Mouse (Mus musculus): ENCODE results near the gene Dock7. TPM values are rescaled to one million over a fixed set of nuclear protein-coding genes. Genes with fewer than 3 reads are reported as not detected.

Gene Dock7
- polyA plus RNA-seq, 1 experiment from 2014 or later, result 74.2 TPM

- Histone ChIP-seq H3K4me3 (no peak overlapping the region), H3K4me1 (peaks cover 40% of the 10 kb centered on the region), H3K9me3 (no peaks in the 10 kb centered on the region), H3K27me3 (ENCODE audit: poor library complexity, severe bottlenecking) (no peaks in the 10 kb centered on the region), H3K27ac (no peak overlapping the region), H3K36me3 (replicated peaks) (0 out of 2 replicates have a peak, but pooled peaks cover 2% of the 10 kb centered on the region)
- no peak for DNase-seq (ENCODE audit: extremely low spot score, low spot score)
- WGBS, result 91% methylated on average over 3 of the region's 3 CpGs
Measured at GRCm38 (mm10) chr4:99111670-99112069, 9.0 kb downstream of the Dock7 start.

- H3K9me3 ChIP-seq, result peaks cover 3% of the 10 kb centered on the region; the same call in 1 of the 2 replicates
- H3K4me3 ChIP-seq, result no peak overlapping the region
- no peak overlapping the region for H3K27ac ChIP-seq
- no peaks in the 10 kb centered on the region for H3K27me3 ChIP-seq (ENCODE audit: poor library complexity, severe bottlenecking)
- 92% methylated on average over 4 of the region's 4 CpGs for WGBS
- peaks cover 33% of the 10 kb centered on the region for H3K4me1 ChIP-seq
- no peak for DNase-seq (ENCODE audit: extremely low spot score, low spot score)
- H3K36me3 ChIP-seq (replicated peaks), result peaks cover 16% of the 10 kb centered on the region
Measured at GRCm38 (mm10) chr4:99108817-99109216, 11.9 kb downstream of the Dock7 start.

- WGBS, result 88% methylated on average over 3 of the region's 3 CpGs
- H3K4me3 ChIP-seq, result no peak overlapping the region
- no peak overlapping the region for H3K27ac ChIP-seq
- no peak for DNase-seq (ENCODE audit: extremely low spot score, low spot score)
- peaks cover 3% of the 10 kb centered on the region; the same call in 1 of the 2 replicates for H3K9me3 ChIP-seq
- no peaks in the 10 kb centered on the region for H3K27me3 ChIP-seq (ENCODE audit: poor library complexity, severe bottlenecking)
- peaks cover 37% of the 10 kb centered on the region for H3K36me3 ChIP-seq (replicated peaks)
- peaks cover 12% of the 10 kb centered on the region for H3K4me1 ChIP-seq
Measured at GRCm38 (mm10) chr4:99102846-99103245, 17.9 kb downstream of the Dock7 start.

- H3K9me3 ChIP-seq, result no peaks in the 10 kb centered on the region; the same call in 1 of the 2 replicates
- no peak overlapping the region for H3K4me3 ChIP-seq
- no peaks in the 10 kb centered on the region for H3K27me3 ChIP-seq (ENCODE audit: poor library complexity, severe bottlenecking)
- no peak for DNase-seq (ENCODE audit: extremely low spot score, low spot score)
- H3K36me3 ChIP-seq (replicated peaks), result peaks cover 33% of the 10 kb centered on the region
- 92% methylated on average over 7 of the region's 7 CpGs for WGBS
- H3K4me1 ChIP-seq, result no peaks in the 10 kb centered on the region
- H3K27ac ChIP-seq, result no peak overlapping the region
Measured at GRCm38 (mm10) chr4:99100724-99101123, 20.0 kb downstream of the Dock7 start.

GRCm38 (mm10) chr4:99091777-99092176 lies 28.9 kb downstream of the Dock7 start:
- H3K27me3 ChIP-seq (ENCODE audit: poor library complexity, severe bottlenecking), result no peaks in the 10 kb centered on the region
- peaks cover 37% of the 10 kb centered on the region for H3K36me3 ChIP-seq (replicated peaks)
- no peak overlapping the region for H3K27ac ChIP-seq
- WGBS, result 88% methylated on average over 3 of the region's 3 CpGs
- no peak overlapping the region for H3K4me3 ChIP-seq
- DNase-seq (ENCODE audit: extremely low spot score, low spot score), result no peak
- no peaks in the 10 kb centered on the region for H3K9me3 ChIP-seq
- H3K4me1 ChIP-seq, result peaks cover 16% of the 10 kb centered on the region

- Histone ChIP-seq H3K4me1 (peaks cover 16% of the 10 kb centered on the region), H3K27ac (no peak overlapping the region), H3K4me3 (no peak overlapping the region), H3K36me3 (replicated peaks) (peaks cover 43% of the 10 kb centered on the region), H3K9me3 (no peaks in the 10 kb centered on the region), H3K27me3 (ENCODE audit: poor library complexity, severe bottlenecking) (no peaks in the 10 kb centered on the region)
- 64% methylated on average over 3 of the region's 3 CpGs for WGBS
- no peak for DNase-seq (ENCODE audit: extremely low spot score, low spot score)
Measured at GRCm38 (mm10) chr4:99091151-99091701, 29.5 kb downstream of the Dock7 start.

- Histone ChIP-seq H3K4me3 (no peak overlapping the region), H3K9me3 (no peaks in the 10 kb centered on the region), H3K36me3 (replicated peaks) (peaks cover 54% of the 10 kb centered on the region), H3K4me1 (peaks cover 9% of the 10 kb centered on the region), H3K27ac (no peak overlapping the region), H3K27me3 (ENCODE audit: poor library complexity, severe bottlenecking) (no peaks in the 10 kb centered on the region)
- 94% methylated on average over 17 of the region's 17 CpGs for WGBS
- DNase-seq (ENCODE audit: extremely low spot score, low spot score), result no peak
Measured at GRCm38 (mm10) chr4:99087760-99088485, 32.8 kb downstream of the Dock7 start.

GRCm38 (mm10) chr4:99083862-99084261 lies 36.9 kb downstream of the Dock7 start:
- H3K4me1 ChIP-seq, result no peaks in the 10 kb centered on the region
- H3K27ac ChIP-seq, result no peak overlapping the region
- H3K27me3 ChIP-seq (ENCODE audit: poor library complexity, severe bottlenecking), result no peaks in the 10 kb centered on the region
- no peak for DNase-seq (ENCODE audit: extremely low spot score, low spot score)
- no peaks in the 10 kb centered on the region for H3K9me3 ChIP-seq
- no peak overlapping the region for H3K4me3 ChIP-seq
- peaks cover 68% of the 10 kb centered on the region for H3K36me3 ChIP-seq (replicated peaks)
- WGBS, result 91% methylated on average over 3 of the region's 3 CpGs

- no peak overlapping the region for H3K27ac ChIP-seq
- no peaks in the 10 kb centered on the region for H3K27me3 ChIP-seq (ENCODE audit: poor library complexity, severe bottlenecking)
- H3K4me3 ChIP-seq, result no peak overlapping the region
- peaks cover 66% of the 10 kb centered on the region for H3K36me3 ChIP-seq (replicated peaks)
- WGBS, result 86% methylated on average over 1 of the region's 1 CpGs
- H3K4me1 ChIP-seq, result no peaks in the 10 kb centered on the region
- no peaks in the 10 kb centered on the region for H3K9me3 ChIP-seq
- DNase-seq (ENCODE audit: extremely low spot score, low spot score), result no peak
Measured at GRCm38 (mm10) chr4:99081169-99081568, 39.5 kb downstream of the Dock7 start.

- no peak for DNase-seq (ENCODE audit: extremely low spot score, low spot score)
- no peaks in the 10 kb centered on the region for H3K9me3 ChIP-seq
- no peak overlapping the region for H3K4me3 ChIP-seq
- H3K4me1 ChIP-seq, result no peaks in the 10 kb centered on the region
- no peaks in the 10 kb centered on the region for H3K27me3 ChIP-seq (ENCODE audit: poor library complexity, severe bottlenecking)
- peaks cover 77% of the 10 kb centered on the region for H3K36me3 ChIP-seq (replicated peaks)
- H3K27ac ChIP-seq, result no peak overlapping the region
- 96% methylated on average over 3 of the region's 3 CpGs for WGBS
Measured at GRCm38 (mm10) chr4:99078005-99078404, 42.7 kb downstream of the Dock7 start.

GRCm38 (mm10) chr4:99068806-99069205 lies 51.9 kb downstream of the Dock7 start:
- no peak overlapping the region for H3K4me3 ChIP-seq
- 0 out of 2 replicates have a peak, but pooled peaks cover 5% of the 10 kb centered on the region for H3K4me1 ChIP-seq
- H3K9me3 ChIP-seq, result no peaks in the 10 kb centered on the region
- peaks cover 86% of the 10 kb centered on the region for H3K36me3 ChIP-seq (replicated peaks)
- WGBS, result 89% methylated on average over 6 of the region's 6 CpGs
- no peak for DNase-seq (ENCODE audit: extremely low spot score, low spot score)
- H3K27ac ChIP-seq, result no peak overlapping the region
- no peaks in the 10 kb centered on the region for H3K27me3 ChIP-seq (ENCODE audit: poor library complexity, severe bottlenecking)

- no peak for DNase-seq (ENCODE audit: extremely low spot score, low spot score)
- peaks cover 78% of the 10 kb centered on the region for H3K36me3 ChIP-seq (replicated peaks)
- no peak overlapping the region for H3K4me3 ChIP-seq
- H3K9me3 ChIP-seq, result no peaks in the 10 kb centered on the region
- WGBS, result 65% methylated on average over 5 of the region's 5 CpGs
- 0 out of 2 replicates have a peak, but pooled peaks cover 5% of the 10 kb centered on the region for H3K4me1 ChIP-seq
- H3K27ac ChIP-seq, result no peak overlapping the region
- no peaks in the 10 kb centered on the region for H3K27me3 ChIP-seq (ENCODE audit: poor library complexity, severe bottlenecking)
Measured at GRCm38 (mm10) chr4:99064524-99064923, 56.2 kb downstream of the Dock7 start.

GRCm38 (mm10) chr4:99048581-99048980 lies 72.1 kb downstream of the Dock7 start:
- H3K4me1 ChIP-seq, result peaks cover 5% of the 10 kb centered on the region; the same call in 1 of the 2 replicates
- H3K4me3 ChIP-seq, result no peak overlapping the region
- 95% methylated on average over 2 of the region's 2 CpGs for WGBS
- no peak for DNase-seq (ENCODE audit: extremely low spot score, low spot score)
- H3K9me3 ChIP-seq, result no peaks in the 10 kb centered on the region
- H3K27ac ChIP-seq, result no peak overlapping the region
- H3K27me3 ChIP-seq (ENCODE audit: poor library complexity, severe bottlenecking), result no peaks in the 10 kb centered on the region
- peaks cover 59% of the 10 kb centered on the region for H3K36me3 ChIP-seq (replicated peaks)

Data from forebrain, embryonic 10.5 days (tissue).